Mouse (Mus musculus): Measurements from ENCODE around the gene U90926. TPM values are rescaled to one million over a fixed set of nuclear protein-coding genes. Genes with fewer than 3 reads are reported as not detected.
"Not testable (repeated sequence)": the region's sequence is repeated elsewhere in the genome, so short reads cannot be mapped to it uniquely, and the experiment has no call there.

Gene U90926
- total RNA-seq, 2 experiments from 2014 or later, result not detected

DNA sequence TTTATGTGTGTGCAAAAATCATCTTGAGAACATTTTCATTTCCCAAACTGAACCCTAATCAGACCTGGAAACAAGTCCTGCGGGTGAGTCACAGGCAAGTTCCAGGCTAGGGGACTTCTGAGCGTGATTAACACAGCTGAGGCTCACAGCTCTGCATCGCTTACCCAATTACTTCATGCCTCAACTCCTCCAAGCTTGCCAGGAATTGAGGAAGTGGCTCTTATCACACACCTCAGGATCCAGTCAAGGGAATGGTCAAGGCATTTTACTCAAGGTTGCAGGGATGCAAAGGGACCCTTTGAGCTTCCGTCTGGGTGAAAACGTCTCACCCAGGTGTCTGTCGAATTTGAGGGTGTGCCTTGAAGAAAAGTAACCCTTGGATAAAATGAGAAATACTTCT, 4.6 kb upstream of the U90926 start:
- DNase-seq, result no peak
- intact Hi-C loops (cut with DNase I; ENCODE audit: low total_unique reads), result no loop called here

DNA sequence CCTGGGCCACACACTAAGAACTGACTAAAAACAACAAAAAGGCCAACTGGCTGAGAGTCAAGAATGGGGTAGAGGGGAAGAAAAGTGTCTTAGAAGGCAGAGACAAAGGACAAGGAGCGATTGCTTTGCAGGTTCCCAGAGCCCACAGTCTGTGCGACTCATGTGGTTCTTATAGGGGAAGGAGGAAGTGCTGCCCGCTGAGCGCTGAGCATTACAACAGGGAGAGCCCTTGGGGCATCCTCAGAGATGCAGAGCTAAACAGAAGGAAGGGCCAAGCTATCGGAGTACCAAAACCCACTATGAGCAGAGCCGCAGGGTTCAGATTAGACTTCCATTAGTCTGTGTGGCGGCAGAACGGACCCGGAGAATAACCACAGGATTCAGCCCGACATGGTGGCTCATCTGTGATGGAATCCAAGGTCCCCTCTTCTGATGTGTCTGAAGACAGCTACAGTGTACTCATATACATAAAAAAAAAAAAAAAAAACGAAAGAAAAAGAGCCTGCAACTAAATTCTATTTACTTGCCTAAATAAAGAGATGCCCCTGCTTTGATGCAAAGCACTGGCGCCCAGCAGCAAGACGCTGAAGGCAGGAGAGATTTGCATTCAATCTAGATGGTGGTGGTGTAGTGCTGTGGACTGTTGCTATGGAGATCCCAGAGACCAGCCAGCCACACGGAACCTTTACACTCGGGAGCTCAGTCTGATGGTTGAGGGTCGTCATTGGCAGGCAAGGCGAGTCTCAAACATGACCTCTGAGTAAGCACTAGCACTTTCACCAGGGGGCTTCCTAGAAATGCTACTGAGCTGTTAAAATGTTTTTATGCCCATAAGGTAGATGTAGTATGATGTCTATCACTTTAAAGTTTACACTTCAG, 3.9 kb upstream of the U90926 start:
- intact Hi-C loops (cut with DNase I; ENCODE audit: low total_unique reads), result no loop called here
- no peak for DNase-seq

DNA sequence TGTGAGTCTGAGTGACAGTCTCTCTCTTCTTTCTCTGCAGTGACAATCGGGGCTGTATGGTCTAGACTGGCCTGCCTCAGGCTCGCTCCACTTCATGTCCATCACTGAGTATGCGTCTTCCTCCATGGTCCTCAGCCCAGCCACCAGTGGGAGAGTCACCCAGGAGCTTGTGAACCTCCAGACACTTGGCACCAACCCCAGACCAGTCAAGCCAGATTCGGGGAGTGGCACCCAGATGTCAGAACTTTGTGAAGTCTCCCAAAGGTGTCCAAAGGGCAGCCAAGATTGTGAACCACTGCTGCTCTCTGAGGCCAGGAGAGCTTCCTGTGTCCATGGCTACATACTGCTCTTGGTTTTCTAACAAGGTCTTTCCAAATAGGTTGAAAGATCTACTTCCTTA, 3.0 kb downstream of the U90926 start:
- DNase-seq, result no peak
- intact Hi-C loops (cut with DNase I; ENCODE audit: low total_unique reads), result no loop called here

DNA sequence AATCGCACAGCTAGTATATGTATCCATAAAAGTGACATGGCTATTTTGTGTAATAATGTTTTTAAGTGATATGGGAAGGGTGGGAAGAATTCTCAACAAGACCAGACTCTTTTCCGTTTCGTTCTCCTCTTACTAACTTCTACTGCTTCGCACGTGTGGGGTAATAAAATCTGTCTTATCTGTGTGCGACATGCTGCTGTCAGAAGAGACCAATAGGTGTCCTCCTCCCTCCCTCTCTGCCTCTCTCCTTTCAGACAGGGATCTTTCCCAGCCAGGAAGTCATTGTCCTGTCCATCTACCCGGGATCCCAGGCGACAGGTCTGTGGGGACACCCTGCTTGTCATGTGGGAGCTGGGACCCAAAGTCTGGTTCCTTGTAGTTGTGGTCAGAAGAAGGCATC, 5.0 kb downstream of the U90926 start:
- DNase-seq, result no peak
- intact Hi-C loops (cut with DNase I; ENCODE audit: low total_unique reads), result no loop called here

DNA sequence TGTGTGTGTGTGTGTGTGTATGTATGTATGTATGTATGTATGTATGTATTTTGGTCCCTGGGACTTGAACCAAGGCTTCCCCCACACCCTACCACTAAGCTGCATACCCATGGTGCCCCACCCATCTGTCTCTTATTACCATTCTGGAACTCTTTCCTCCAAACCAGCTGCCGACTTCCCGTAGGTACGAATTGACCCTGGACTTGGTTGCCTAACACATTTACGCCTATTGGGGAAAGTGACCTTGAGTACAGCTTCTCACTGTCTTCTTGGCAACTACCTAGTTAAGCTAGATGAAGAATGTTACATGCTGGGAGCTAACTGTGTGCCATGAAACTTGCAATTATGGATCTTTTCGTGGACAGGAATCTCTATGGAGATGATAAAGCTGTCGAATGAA, 9.1 kb downstream of the U90926 start:
- no peak for DNase-seq
- intact Hi-C loops (cut with DNase I; ENCODE audit: low total_unique reads), result no loop called here

DNA sequence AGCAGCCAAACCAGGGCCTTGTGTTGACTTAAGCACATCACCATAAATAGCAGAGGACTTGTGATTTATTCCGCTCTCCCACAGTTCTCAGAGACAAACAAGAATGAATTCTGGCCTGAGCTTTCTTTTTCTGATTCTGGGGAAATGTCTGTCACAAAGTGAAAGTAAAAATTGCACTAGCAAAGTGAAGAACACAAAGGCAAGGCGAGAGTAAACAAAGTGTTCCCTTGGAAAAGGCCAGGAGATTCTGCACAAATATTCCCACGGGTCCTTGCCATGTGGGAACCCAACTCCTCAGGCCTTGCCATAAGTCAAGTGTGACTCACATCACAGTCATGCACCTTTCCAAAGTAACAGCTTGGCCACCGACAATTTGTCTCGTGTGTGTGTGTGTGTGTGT, 9.5 kb downstream of the U90926 start:
- DNase-seq, result no peak
- intact Hi-C loops (cut with DNase I; ENCODE audit: low total_unique reads), result no loop called here

DNA sequence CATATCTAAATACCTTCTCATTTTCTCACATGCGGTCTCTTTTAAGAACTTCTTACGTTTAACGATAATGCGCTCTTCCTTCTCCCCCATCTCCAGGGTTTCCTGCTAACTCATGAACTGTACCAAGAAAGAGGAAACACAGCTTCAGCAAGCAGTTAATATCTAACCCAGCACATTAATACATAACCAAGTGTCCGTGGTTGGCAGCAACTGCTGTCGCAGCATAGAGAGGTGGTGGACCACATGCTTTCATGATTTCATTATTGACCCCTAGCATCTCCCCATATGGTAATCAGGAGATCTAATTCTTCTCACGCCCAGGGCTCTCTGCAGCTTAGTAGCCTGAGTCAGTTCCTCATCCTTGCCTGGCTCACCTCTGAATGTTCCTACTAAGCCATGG, 10.0 kb downstream of the U90926 start:
- intact Hi-C loops (cut with DNase I; ENCODE audit: low total_unique reads), result no loop called here
- no peak for DNase-seq

DNA sequence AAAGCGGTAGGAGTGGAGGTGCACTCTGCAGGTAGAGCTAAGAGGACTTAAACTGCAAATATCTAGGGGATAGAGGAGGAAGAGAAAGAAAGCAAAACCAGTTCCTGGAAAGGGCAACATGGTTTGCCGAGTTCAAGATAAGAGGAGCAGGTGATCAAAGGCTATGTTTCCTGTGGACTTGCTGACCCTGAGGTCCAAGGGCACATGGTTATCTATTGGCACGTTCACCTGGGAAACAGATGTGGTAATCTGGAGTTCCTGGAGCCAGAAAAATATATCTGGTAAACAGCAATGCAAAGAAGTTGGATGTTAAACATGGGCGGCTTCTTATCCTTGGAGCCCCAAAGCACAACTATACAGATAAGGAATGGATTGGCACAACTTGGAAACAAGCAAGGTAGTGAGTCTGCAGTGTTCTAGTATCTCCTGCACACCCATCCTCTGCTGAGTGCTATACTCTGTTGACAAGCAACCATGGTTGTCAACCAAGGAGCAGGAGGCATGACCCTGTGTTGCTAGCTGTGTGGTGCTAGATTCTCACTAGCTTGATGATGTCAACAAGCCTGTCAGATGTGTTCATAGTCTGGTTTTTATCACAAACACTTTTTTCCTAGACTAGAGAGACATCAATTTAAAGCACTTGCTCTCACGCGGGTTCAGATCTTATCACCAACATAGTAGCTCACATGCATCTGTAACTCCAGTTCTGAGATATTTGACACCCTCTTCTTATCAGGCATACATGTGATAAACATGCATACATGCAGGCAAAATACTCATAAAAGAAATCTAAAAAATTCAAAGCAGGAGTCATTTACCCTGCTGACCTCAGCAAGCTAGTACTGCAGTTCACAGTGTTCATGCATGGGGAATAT, 10.8 kb downstream of the U90926 start:
- no peak for DNase-seq

DNA sequence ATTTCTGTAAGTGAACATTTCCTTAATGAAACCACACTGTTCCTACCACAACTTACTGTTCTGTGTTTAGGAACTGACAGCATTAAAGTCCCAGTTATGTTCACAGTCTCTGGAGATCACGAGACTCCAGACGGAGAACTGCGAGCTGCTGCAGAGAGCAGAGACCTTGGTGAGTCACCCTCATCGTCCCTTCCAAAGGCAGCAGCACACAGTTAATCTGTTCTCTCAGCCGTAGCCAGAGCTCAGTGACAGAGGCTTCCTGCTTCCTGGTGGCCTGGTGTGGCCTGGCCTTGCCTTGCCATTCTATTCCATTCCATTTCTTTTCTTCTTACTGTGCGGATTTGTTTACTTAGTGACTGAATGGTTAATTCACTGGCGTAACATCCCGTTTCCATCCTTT, 16.9 kb downstream of the U90926 start:
- intact Hi-C loops (cut with DNase I; ENCODE audit: low total_unique reads), result no loop called here
- DNase-seq, result no peak

More for the DNA sequence above, 10.8 kb downstream of the U90926 start:
- intact Hi-C loops (cut with DNase I; ENCODE audit: low total_unique reads), result no loop called here

DNA sequence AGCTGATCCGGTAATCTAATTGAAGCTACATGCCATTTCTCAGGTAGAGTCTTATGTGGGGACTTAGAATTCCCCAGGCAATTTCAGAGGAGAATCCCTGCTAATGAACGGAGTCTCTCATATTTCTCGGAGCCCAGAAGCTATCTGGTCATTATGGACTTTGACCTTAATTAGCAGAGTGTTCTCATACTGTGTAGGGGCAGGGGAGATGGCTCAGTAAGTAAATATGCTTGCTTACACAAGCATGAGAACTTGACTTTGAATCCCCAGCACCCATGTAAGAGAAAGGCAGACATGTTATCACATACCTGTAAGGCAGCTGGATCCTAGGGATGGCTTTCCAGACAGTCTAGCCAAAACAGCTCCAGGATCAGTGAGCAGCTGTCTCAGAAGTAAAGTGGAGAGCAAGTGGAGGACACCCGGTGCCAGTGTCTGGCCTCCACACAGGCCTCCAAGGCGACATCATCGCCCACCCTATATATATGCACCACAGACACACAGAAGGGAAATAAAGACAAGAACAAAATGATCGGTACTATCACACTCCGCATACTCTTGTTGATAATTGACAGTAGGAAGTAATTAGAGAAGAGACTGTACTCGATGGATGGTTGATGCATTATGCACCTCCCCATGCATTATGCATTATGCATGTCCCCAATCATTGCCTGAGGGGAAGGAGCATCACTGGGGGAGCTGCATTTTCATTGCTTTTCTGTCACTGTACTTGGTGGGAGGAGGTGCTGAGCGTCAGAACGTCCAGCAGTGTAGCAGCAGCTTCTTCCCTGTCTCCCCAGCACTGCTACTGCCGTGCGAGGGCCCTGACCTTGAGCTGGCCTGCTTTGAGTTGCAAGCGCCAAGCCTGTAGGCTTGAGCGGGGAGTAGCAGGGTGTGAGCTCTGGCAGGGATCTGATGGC, 18.1 kb downstream of the U90926 start:
- DNase-seq, result no peak
- intact Hi-C loops (cut with DNase I; ENCODE audit: low total_unique reads), result no loop called here

DNA sequence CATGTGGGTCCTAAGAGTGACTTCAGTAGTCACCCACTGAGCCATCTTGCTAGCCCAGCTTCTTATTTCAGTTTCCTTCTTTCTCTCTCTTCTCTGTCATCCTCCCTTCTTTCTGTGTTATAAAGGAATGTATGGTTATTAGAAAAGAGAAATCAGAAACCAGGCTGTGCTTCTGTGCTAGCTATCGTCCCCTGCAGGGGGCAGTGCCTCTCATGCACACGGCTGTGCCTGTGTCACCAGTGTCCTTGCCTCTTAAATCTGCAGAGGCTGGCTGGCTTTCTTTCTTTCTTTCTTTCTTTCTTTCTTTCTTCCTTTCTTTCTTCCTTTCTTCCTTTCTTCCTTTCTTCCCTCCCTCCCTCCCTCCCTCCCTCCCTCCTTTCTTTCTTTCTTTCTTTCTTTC, 19.5 kb downstream of the U90926 start:
- peak; percentile 28 for DNase-seq
- intact Hi-C loops (cut with DNase I; ENCODE audit: low total_unique reads), result not testable (repeated sequence)

DNA sequence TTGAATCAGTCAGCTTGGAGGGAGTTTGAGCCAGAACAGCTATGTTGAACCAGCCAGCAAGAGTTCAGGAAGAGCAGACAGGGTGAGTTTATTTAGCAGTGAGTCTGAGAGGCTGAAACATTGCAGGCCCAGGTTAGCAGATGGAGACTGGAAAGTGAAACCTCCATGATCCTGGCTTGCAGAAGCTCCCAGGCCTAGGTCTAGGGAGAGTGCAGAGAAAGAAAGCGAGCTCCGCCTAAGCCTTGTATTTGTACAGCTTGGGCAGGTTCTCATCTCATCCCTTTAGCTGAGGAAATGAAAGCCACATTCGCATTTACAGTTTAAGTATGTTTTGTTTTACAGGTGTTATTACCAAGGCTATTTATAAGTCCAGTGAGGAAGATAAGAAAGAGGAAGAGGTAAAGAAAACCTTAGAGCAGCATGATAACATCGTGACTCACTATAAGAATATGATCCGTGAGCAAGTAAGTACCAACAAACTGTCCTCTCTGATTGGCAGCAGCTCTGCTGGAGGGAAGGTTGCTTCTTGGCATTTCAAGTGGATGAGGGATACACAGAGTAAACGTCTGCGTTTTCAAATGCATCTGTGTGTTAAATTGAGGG, 26.2 kb downstream of the U90926 start:
- no peak for DNase-seq
- intact Hi-C loops (cut with DNase I; ENCODE audit: low total_unique reads), result no loop called here

DNA sequence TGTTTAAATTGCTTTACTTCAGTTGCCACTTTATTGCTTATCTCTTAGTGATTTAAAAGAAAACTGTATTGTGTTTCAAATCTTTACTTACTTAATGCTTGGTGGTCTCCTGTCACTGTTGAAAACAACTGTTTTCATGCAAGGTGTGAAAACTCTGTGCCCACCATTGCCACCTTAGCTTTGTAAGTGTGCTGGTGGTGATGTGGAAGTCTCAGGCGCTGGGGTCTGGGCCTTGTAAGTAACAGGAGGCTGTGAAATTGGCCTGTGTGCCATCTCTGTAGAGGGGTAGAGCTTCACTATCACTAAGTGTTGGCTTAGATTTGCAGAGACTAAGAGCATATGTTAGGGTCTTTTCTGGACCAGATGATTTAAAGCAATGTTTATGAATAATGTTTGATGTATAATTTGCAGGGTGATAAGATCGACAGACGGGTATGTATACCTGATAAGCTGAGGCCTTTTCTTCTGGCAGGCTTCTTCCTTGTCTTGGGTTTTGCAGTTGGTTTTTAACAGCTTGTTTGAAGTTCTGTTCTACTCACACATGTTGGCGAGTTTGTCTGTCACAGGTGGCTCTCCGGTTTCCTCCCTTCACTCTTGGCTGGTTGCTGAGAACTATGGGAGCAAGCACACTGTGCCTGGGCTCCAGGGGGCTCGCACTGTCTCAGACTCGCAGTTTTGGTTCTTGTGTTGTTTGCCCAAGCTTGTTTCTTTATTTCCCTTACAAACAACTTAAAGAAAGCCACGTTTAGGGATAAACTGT, 32.0 kb downstream of the U90926 start:
- DNase-seq, result no peak
- intact Hi-C loops (cut with DNase I; ENCODE audit: low total_unique reads), result no loop called here

DNA sequence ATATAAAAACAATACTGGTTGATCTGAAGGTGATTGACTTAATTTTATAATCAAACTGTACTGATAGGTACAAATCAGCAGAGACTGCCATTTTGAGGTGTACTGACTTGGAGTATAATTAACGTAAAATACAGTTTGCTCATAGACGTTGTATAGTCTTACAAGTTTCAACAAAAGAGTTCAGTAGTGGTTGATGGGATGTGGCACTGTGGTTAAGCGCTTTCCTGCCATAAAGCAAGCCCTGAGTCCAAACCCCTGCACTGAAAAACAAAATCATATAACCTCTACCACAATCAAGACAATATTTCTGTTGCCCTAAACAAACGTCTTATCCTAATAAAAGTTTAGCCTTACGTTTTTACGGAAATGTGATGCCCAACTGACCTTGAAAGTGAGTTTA, 49.2 kb downstream of the U90926 start:
- no peak for DNase-seq
- intact Hi-C loops (cut with DNase I; ENCODE audit: low total_unique reads), result no loop called here

Other genes with a start within 250 kb of the U90926 start
- not detected for gene Odaph, start 227.9 kb downstream of the U90926 start, total RNA-seq (2021)
- gene Cdkl2, start 171.5 kb downstream of the U90926 start, total RNA-seq (2021), result 1 to 10 TPM; 3.9 to 4.6 TPM
- gene G3bp2, start 131.7 kb downstream of the U90926 start, total RNA-seq (2021), result 10 to 100 TPM; 54.5 to 55.8 TPM
- 10 to 100 TPM; 53.9 to 61.5 TPM for gene Uso1, start 77.5 kb downstream of the U90926 start, total RNA-seq (2021)
- gene Ppef2, start 40.9 kb upstream of the U90926 start, total RNA-seq (2021), result under 1 TPM in 1 of 2 experiments, not detected in 1; 0.08 TPM
- 1 to 10 TPM; 5.7 to 8.3 TPM for gene Naaa, start 62.8 kb upstream of the U90926 start, total RNA-seq (2021)
- gene Sdad1, start 95.1 kb upstream of the U90926 start, total RNA-seq (2021), result 10 to 100 TPM; 16.2 TPM
- gene Cxcl9, start 112.7 kb upstream of the U90926 start, total RNA-seq (2021), result 1 to 10 TPM in 1 of 2 experiments, under 1 TPM in 1; 0.90 to 1.4 TPM
- gene Art3, start 116.4 kb upstream of the U90926 start, total RNA-seq (2021), result 100 to 1,000 TPM; 314 to 411 TPM
- gene Cxcl10, start 133.5 kb upstream of the U90926 start, total RNA-seq (2021), result under 1 TPM; 0.29 to 0.51 TPM
- 1 to 10 TPM; 8.9 to 9.9 TPM for gene Nup54, start 219.8 kb upstream of the U90926 start, total RNA-seq (2021)

All from gastrocnemius, postnatal 14 days (tissue).